Mouse (Mus musculus) stomach, postnatal 0 days (tissue): ENCODE results near the gene Olfr1413. TPM values are rescaled to one million over a fixed set of nuclear protein-coding genes. Genes with fewer than 3 reads are reported as not detected.

ENCODE experiments used
- ATAC-seq: fragments of 200-750 bp; cut with Nextera tagmentation; 2 replicates; pipeline ENCODE4 v1.8.0; 2017; ENCODE audit not compliant: low FRiP score, low TSS enrichment
- DNase-seq: peaks from one replicate; pipeline ENCODE4 v3.0.0-alpha.2; 2016; ENCODE audit warnings: low spot score
- H3K27ac ChIP-seq: fragments of 300-500 bp; sonication (generic); replicated peaks from 2 replicates; pipeline ENCODE4 v1.5.1; 2014; ENCODE audit warnings: mild to moderate bottlenecking, control low read depth
- H3K27me3 ChIP-seq: fragments of 300-500 bp; sonication (generic); 2 replicates; pipeline ENCODE4 v1.6.1; 2014; ENCODE audit warnings: low read length; ENCODE audit not compliant: control insufficient read depth, insufficient read depth
- H3K36me3 ChIP-seq: fragments of 300-500 bp; sonication (generic); 2 replicates; pipeline ENCODE4 v1.6.1; 2014; ENCODE audit warnings: low read length, mixed read lengths; ENCODE audit not compliant: control insufficient read depth, insufficient read depth
- H3K4me1 ChIP-seq: fragments of 300-500 bp; sonication (generic); replicated peaks from 2 replicates; pipeline ENCODE4 v1.6.1; 2014; ENCODE audit warnings: antibody characterized with exemption; ENCODE audit not compliant: control insufficient read depth, insufficient read depth
- H3K4me2 ChIP-seq: fragments of 300-500 bp; sonication (generic); replicated peaks from 2 replicates; pipeline ENCODE4 v1.6.1; 2014; ENCODE audit warnings: low read depth, mild to moderate bottlenecking, control low read depth, moderate library complexity
- H3K4me3 ChIP-seq: fragments of 300-500 bp; sonication (generic); 2 replicates; pipeline ENCODE4 v1.5.1; 2014; ENCODE audit warnings: low read depth, low read length, control low read depth
- H3K9ac ChIP-seq: fragments of 300-500 bp; sonication (generic); 2 replicates; pipeline ENCODE4 v1.6.1; 2014; ENCODE audit warnings: mild to moderate bottlenecking, low read length, control low read depth, mixed read lengths
- H3K9me3 ChIP-seq: fragments of 300-500 bp; sonication (generic); 2 replicates; pipeline ENCODE4 v1.6.1; 2016; ENCODE audit warnings: low read length; ENCODE audit not compliant: control insufficient read depth
- CTCF ChIP-seq: IDR thresholded peaks from 2 replicates; pipeline ENCODE4 v1.5.1; 2016; ENCODE audit warnings: antibody characterized with exemption, low read depth, mild to moderate bottlenecking, moderate library complexity
- EP300 ChIP-seq: optimal IDR thresholded peaks from 2 replicates; pipeline ENCODE3; 2016; ENCODE audit warnings: antibody characterized with exemption
- WGBS: fragments of 180-500 bp; shearing (Covaris S2); extraction: QIAGEN DNeasy Blood & Tissue Kit; methylation state at CpG from one replicate; pipeline ENCODE4 v1.1.7; 2014; 5-methylcytosine and 5-hydroxymethylcytosine counted together
- polyA plus RNA-seq: library from polyadenylated mRNA; unstranded; fragments of >200 nt; fragmentation: Nextera tagmentation; extraction: Ambion mirVana; gene quantifications from 2 replicates; pipeline ENCODE4 v1.2.1, GENCODE M21; 2015

Olfr1413 gene
- polyA plus RNA-seq, 1 experiment from 2014 or later: not detected

- Histone ChIP-seq H3K9ac (no peak within 1 kb of the TSS), H3K4me3 (no peak within 1 kb of the TSS), H3K9me3 (no peaks in the 10 kb centered on the region), H3K4me1 (no peaks in the 10 kb centered on the region), H3K36me3 (no peaks in the 10 kb centered on the region), H3K4me2 (no peak within 1 kb of the TSS), H3K27me3 (no peaks in the 10 kb centered on the region), H3K27ac (no peak within 1 kb of the TSS)
- no peak for TF ChIP-seq EP300
- no peak for TF ChIP-seq CTCF
- DNase-seq (no peak), ATAC-seq (no peak)
- WGBS: 88% methylated on average over 2 of the region's 2 CpGs
These were observed 14.4 kb downstream of the Olfr1413 start, which contains the start of gene Olfr1412 for GRCm38 (mm10) chr1:92585479-92585878. Olfr1412 (plus strand) TSS chr1:92585779.

- Histone ChIP-seq H3K4me3 (no peak within 1 kb of the TSS), H3K9ac (no peak within 1 kb of the TSS), H3K36me3 (no peaks in the 10 kb centered on the region), H3K4me2 (no peak within 1 kb of the TSS), H3K4me1 (no peaks in the 10 kb centered on the region), H3K27ac (no peak within 1 kb of the TSS), H3K27me3 (no peaks in the 10 kb centered on the region), H3K9me3 (no peaks in the 10 kb centered on the region)
- TF ChIP-seq CTCF: no peak
- TF ChIP-seq EP300: no peak
- ATAC-seq: no peak
- DNase-seq: no peak
These were observed 23.0 kb downstream of the Olfr1413 start, which contains the start of gene Olfr1411 for GRCm38 (mm10) chr1:92594111-92594510. Olfr1411 (plus strand) TSS chr1:92594411.

- TF ChIP-seq EP300 (no peak), CTCF (no peak)
- ATAC-seq (no peak), DNase-seq (no peak)
- H3K4me3 ChIP-seq: no peak overlapping the region
- no peak overlapping the region for H3K9ac ChIP-seq
- H3K27ac ChIP-seq: no peak overlapping the region
- H3K4me2 ChIP-seq: no peak overlapping the region
- no peaks in the 10 kb centered on the region for H3K27me3 ChIP-seq
- H3K36me3 ChIP-seq: no peaks in the 10 kb centered on the region
- no peaks in the 10 kb centered on the region for H3K4me1 ChIP-seq
- WGBS: 68% methylated on average over 3 of the region's 3 CpGs
- H3K9me3 ChIP-seq: no peaks in the 10 kb centered on the region
These were observed 24.9 kb downstream of the Olfr1413 start for GRCm38 (mm10) chr1:92596019-92596418.

- Histone ChIP-seq H3K27me3 (no peaks in the 10 kb centered on the region), H3K4me1 (no peaks in the 10 kb centered on the region), H3K36me3 (no peaks in the 10 kb centered on the region), H3K9ac (no peak within 1 kb of the TSS), H3K9me3 (no peaks in the 10 kb centered on the region), H3K4me3 (no peak within 1 kb of the TSS), H3K4me2 (no peak within 1 kb of the TSS), H3K27ac (no peak within 1 kb of the TSS)
- TF ChIP-seq CTCF (no peak), EP300 (no peak)
- ATAC-seq (no peak), DNase-seq (no peak)
- WGBS: 89% methylated on average over 1 of the region's 1 CpGs
These were observed 34.4 kb downstream of the Olfr1413 start, which contains the start of gene Olfr1410 for GRCm38 (mm10) chr1:92605482-92605881. Olfr1410 (plus strand) TSS chr1:92605782.

GRCm38 (mm10) chr1:92607711-92608110, 36.6 kb downstream of the Olfr1413 start:
- no peaks in the 10 kb centered on the region for H3K4me1 ChIP-seq
- H3K9ac ChIP-seq: no peak overlapping the region
- no peak overlapping the region for H3K27ac ChIP-seq
- no peak overlapping the region for H3K4me2 ChIP-seq
- TF ChIP-seq EP300 (no peak), CTCF (no peak)
- WGBS: 73% methylated on average over 4 of the region's 4 CpGs
- H3K9me3 ChIP-seq: no peaks in the 10 kb centered on the region
- ATAC-seq (no peak), DNase-seq (no peak)
- H3K27me3 ChIP-seq: no peaks in the 10 kb centered on the region
- H3K4me3 ChIP-seq: no peak overlapping the region
- no peaks in the 10 kb centered on the region for H3K36me3 ChIP-seq

GRCm38 (mm10) chr1:92611008-92611407, 39.9 kb downstream of the Olfr1413 start:
- H3K27ac ChIP-seq: no peak overlapping the region
- no peaks in the 10 kb centered on the region for H3K9me3 ChIP-seq
- no peak overlapping the region for H3K4me3 ChIP-seq
- no peaks in the 10 kb centered on the region for H3K27me3 ChIP-seq
- no peaks in the 10 kb centered on the region for H3K4me1 ChIP-seq
- no peak overlapping the region for H3K9ac ChIP-seq
- ATAC-seq: no peak
- H3K4me2 ChIP-seq: no peak overlapping the region
- TF ChIP-seq EP300 (no peak), CTCF (peak; percentile 90)
- WGBS: 3% methylated on average over 5 of the region's 5 CpGs
- peak; percentile 57 for DNase-seq
- no peaks in the 10 kb centered on the region for H3K36me3 ChIP-seq
